Mouse (Mus musculus): ENCODE data around the gene Mogat1. TPM values are rescaled to one million over a fixed set of nuclear protein-coding genes. Genes with fewer than 3 reads are reported as not detected.
"Not testable (repeated sequence)": the region's sequence is repeated elsewhere in the genome, so short reads cannot be mapped to it uniquely, and the experiment has no call there.

Mogat1 gene
- polyA plus RNA-seq, 1 experiment from 2014 or later = 0.44 TPM

DNA sequence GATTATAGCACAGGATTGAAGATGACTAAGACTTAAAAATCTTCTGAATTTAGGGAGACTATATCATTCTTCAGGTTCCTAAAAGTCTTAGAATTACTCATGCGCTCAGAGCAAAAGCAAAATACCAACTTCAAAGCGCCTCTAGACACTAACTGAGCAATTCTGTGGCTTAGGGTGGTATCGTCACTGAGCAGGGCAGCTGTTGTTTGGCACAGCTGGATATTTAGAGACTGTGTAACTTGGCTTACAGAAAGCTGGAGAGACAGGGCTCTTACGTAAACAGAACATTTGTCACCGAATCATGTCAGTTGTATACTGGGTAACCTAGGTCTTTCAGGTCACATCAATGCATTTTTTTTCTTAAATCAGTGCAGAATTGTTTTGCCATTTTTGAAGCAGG lies 27.6 kb downstream of the Mogat1 start:
- H3K36me3 ChIP-seq = no peaks in the 10 kb centered on the region
- 69% methylated on average over 5 of the region's 5 CpGs for WGBS
- H3K4me1 ChIP-seq = peaks cover 24% of the 10 kb centered on the region; the same call in 1 of the 2 replicates
- H3K4me3 ChIP-seq = no peak overlapping the region
- H3K27ac ChIP-seq = no peak overlapping the region
- no peak for ATAC-seq (ENCODE audit: insufficient number of reproducible peaks, insufficient read depth, low FRiP score, low TSS enrichment, low read depth)
- H3K9me3 ChIP-seq = no peaks in the 10 kb centered on the region
- no peak overlapping the region for H3K9ac ChIP-seq
- no peaks in the 10 kb centered on the region for H3K27me3 ChIP-seq
- H3K4me2 ChIP-seq = 0 out of 2 replicates have a peak overlapping the region, but pooled peaks have one; percentile 68

DNA sequence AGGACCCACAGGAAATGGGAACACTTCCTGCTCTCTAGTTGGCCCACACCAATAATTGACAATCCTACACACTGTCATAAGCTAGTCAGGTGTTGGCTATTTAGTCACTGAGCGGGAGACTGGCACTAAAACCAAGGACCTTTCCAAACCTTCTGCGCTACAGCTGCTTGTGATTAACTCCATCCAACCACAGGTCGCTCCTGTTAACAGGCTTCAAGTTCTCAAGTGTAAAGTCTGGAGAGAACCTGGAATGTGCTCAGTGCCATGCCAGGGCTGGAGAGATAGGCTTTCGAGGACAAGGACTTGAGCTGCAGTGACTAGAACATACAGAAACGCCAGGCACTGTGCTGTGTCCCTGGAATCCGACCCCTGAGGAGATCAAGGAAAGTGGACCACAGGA lies 28.4 kb downstream of the Mogat1 start:
- Histone ChIP-seq H3K4me1 (peaks cover 24% of the 10 kb centered on the region; the same call in 1 of the 2 replicates), H3K27me3 (no peaks in the 10 kb centered on the region), H3K4me3 (no peak overlapping the region), H3K4me2 (no peak overlapping the region), H3K9me3 (0 out of 2 replicates have a peak, but pooled peaks cover 3% of the 10 kb centered on the region), H3K9ac (no peak overlapping the region), H3K27ac (0 out of 2 replicates have a peak overlapping the region, but pooled peaks have one; percentile 16), H3K36me3 (no peaks in the 10 kb centered on the region)
- WGBS = 44% methylated on average over 6 of the region's 6 CpGs
- ATAC-seq (ENCODE audit: insufficient number of reproducible peaks, insufficient read depth, low FRiP score, low TSS enrichment, low read depth) = no peak

DNA sequence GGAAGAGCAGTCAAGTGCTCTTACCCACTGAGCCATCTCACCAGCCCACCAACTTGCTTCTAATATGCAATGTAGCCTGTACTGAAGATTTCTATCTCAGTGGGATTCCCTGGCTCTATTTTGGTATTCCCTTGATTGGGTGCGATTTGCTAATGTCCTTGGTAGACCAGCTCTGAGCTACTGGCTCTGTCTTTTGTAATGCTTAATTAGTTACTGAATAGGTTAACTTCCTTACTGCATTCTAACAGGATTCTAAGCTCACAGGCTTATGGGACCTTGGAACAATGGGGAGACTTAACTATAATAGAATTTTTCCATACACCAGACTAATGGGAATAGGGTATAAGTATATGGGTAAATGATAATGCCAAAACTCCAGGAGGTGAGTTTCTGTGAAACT lies 32.8 kb downstream of the Mogat1 start:
- H3K4me3 ChIP-seq; ATAC-seq (ENCODE audit: insufficient number of reproducible peaks, insufficient read depth, low FRiP score, low TSS enrichment, low read depth); H3K9me3 ChIP-seq; H3K9ac ChIP-seq; H3K4me2 ChIP-seq; H3K36me3 ChIP-seq; H3K27ac ChIP-seq; H3K27me3 ChIP-seq: not testable (repeated sequence)
- 86% methylated on average over 1 of the region's 1 CpGs for WGBS
- peaks cover 15% of the 10 kb centered on the region; the same call in 1 of the 2 replicates for H3K4me1 ChIP-seq

DNA sequence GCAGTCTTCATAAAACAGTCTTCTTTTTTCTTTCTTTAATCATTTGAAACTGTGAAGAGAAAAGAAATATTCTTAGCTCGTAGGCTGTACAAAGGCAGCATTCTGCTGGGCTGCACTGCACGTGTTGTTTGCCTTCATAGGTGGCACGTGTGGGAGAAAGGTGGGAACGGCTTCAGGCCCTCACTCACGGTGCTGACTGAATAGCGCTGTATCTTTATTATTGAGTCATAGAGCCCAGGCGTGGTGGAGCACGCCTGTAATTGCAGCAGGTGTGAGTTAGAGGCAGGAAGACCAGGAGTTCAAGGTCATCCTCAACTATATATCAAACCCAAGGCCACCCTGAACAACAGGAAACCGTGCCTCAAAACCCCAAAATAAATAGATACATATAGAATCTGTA lies 35.5 kb downstream of the Mogat1 start:
- Histone ChIP-seq H3K4me2 (no peak overlapping the region), H3K36me3 (no peaks in the 10 kb centered on the region), H3K9ac (no peak overlapping the region), H3K4me3 (no peak overlapping the region), H3K9me3 (0 out of 2 replicates have a peak, but pooled peaks cover 3% of the 10 kb centered on the region), H3K27me3 (no peaks in the 10 kb centered on the region), H3K4me1 (no peaks in the 10 kb centered on the region), H3K27ac (no peak overlapping the region)
- ATAC-seq (ENCODE audit: insufficient number of reproducible peaks, insufficient read depth, low FRiP score, low TSS enrichment, low read depth) = no peak
- WGBS = 79% methylated on average over 9 of the region's 9 CpGs

DNA sequence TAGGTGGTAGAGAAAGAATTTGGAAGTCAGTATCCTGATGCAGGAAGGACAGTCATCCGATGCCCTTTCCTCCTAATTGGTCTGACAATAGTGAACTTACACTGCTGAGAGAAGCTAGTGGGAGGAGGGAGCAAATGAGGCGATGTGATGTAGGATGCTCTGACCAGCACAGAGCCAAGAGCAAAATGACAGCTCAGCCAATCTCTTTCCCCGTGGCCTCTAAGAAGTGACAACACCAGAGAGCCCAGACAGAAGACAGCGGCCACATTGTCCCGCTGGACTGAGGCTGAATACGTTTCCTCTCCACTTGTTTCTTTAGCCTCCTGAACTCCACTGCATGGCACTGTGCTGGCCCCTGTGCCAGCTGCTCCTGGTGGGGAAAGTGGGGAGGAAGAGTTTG lies 38.2 kb downstream of the Mogat1 start:
- Histone ChIP-seq H3K36me3 (no peaks in the 10 kb centered on the region), H3K27ac (no peak overlapping the region), H3K27me3 (no peaks in the 10 kb centered on the region), H3K9me3 (0 out of 2 replicates have a peak, but pooled peaks cover 3% of the 10 kb centered on the region), H3K4me2 (no peak overlapping the region), H3K9ac (no peak overlapping the region), H3K4me3 (no peak overlapping the region), H3K4me1 (no peaks in the 10 kb centered on the region)
- 40% methylated on average over 6 of the region's 6 CpGs for WGBS
- 0 out of 2 replicates have a peak, but pooled peaks have one; percentile 6 for ATAC-seq (ENCODE audit: insufficient number of reproducible peaks, insufficient read depth, low FRiP score, low TSS enrichment, low read depth)

DNA sequence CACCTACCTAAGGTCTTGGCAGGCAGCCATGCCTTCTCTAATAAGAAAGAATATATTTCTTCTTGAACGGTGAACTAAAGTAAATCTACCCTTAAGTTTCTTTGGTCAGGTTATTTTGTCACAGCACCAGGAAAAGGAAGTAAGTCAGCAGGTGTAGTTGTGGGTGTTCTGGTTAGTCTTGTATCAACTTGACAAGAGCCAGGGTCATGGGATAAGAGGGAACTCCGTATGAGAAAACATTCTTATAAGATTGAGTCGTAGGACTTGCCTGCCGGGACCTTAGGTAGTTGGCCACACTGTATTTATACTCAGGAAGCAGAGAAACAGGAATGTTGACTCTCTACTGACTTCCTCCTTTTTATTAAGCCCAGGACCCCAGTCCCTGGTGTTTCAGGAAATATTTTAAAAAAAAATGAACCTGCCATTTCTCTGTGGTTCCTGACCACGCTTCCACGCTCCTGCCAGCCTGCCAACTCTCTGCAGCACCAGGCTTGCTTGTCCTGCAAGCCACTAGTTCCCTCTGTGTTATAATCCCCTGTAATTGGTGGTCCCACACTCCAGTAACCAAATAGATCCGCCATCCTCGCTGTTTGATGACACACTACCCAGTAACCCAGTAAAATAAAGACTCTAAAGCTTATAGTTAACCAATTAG lies 43.3 kb downstream of the Mogat1 start:
- H3K4me2 ChIP-seq = no peak overlapping the region
- 68% methylated on average over 8 of the region's 8 CpGs for WGBS

DNA sequence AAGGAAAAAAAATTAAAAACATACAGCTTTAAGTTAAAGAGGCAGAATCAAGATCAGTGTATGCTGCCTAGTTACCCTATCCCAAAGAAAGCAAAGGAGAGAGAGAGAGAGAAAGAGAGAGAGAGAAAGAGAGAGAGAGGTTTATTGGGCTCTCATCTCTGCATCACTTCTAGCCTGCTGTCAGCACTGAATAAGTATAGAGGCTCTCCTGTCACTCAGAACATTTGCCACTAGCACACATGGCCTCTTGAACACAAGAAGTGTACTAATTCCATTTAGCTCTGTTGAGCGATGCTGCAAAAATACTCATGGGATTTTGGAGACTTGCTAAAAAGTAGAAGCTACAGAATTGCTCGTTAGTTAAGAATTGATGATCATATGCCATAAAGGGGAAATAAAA lies 56.2 kb downstream of the Mogat1 start:
- WGBS = 44% methylated on average over 2 of the region's 2 CpGs
- 0 out of 2 replicates have a peak, but pooled peaks cover 4% of the 10 kb centered on the region for H3K9me3 ChIP-seq

More for the DNA sequence above, 43.3 kb downstream of the Mogat1 start:
- no peaks in the 10 kb centered on the region for H3K36me3 ChIP-seq
- no peak for ATAC-seq (ENCODE audit: insufficient number of reproducible peaks, insufficient read depth, low FRiP score, low TSS enrichment, low read depth)
- no peak overlapping the region for H3K9ac ChIP-seq
- H3K4me3 ChIP-seq = no peak overlapping the region
- H3K4me1 ChIP-seq = no peaks in the 10 kb centered on the region
- H3K9me3 ChIP-seq = no peaks in the 10 kb centered on the region
- no peaks in the 10 kb centered on the region for H3K27me3 ChIP-seq
- H3K27ac ChIP-seq = no peak overlapping the region

DNA sequence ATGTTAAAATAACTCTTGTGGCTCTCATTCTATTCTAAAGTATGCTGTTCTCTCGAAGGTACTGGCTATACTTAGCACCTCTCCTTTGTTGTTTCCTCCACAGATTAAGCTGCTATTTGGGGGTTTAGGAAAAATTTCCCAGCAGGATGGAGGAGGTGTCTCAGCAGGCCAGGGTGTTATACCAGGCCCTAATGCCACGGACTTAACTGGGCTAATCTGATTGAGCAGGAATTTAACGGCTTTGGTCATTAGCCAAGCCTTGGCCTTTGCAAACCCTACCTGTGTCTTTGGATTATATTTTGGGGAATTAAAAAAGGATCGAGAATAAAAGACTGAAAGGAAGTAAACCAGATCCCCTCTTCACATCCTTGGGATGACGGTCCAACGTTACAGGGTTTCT lies 56.6 kb downstream of the Mogat1 start:
- no peak overlapping the region for H3K9ac ChIP-seq
- ATAC-seq (ENCODE audit: insufficient number of reproducible peaks, insufficient read depth, low FRiP score, low TSS enrichment, low read depth) = no peak
- peaks cover 14% of the 10 kb centered on the region for H3K4me1 ChIP-seq
- H3K27ac ChIP-seq = peak overlapping the region; percentile 58
- H3K4me2 ChIP-seq = 0 out of 2 replicates have a peak overlapping the region, but pooled peaks have one; percentile 14
- no peak overlapping the region for H3K4me3 ChIP-seq
- H3K27me3 ChIP-seq = no peaks in the 10 kb centered on the region
- 9% methylated on average over 6 of the region's 6 CpGs for WGBS
- H3K9me3 ChIP-seq = 0 out of 2 replicates have a peak, but pooled peaks cover 4% of the 10 kb centered on the region
- H3K36me3 ChIP-seq = no peaks in the 10 kb centered on the region

More for the DNA sequence above, 56.2 kb downstream of the Mogat1 start:
- no peaks in the 10 kb centered on the region for H3K36me3 ChIP-seq
- H3K27me3 ChIP-seq = no peaks in the 10 kb centered on the region
- H3K4me1 ChIP-seq = peaks cover 14% of the 10 kb centered on the region
- H3K9ac ChIP-seq = no peak overlapping the region
- no peak overlapping the region for H3K27ac ChIP-seq
- no peak overlapping the region for H3K4me2 ChIP-seq
- no peak for ATAC-seq (ENCODE audit: insufficient number of reproducible peaks, insufficient read depth, low FRiP score, low TSS enrichment, low read depth)
- H3K4me3 ChIP-seq = no peak overlapping the region

DNA sequence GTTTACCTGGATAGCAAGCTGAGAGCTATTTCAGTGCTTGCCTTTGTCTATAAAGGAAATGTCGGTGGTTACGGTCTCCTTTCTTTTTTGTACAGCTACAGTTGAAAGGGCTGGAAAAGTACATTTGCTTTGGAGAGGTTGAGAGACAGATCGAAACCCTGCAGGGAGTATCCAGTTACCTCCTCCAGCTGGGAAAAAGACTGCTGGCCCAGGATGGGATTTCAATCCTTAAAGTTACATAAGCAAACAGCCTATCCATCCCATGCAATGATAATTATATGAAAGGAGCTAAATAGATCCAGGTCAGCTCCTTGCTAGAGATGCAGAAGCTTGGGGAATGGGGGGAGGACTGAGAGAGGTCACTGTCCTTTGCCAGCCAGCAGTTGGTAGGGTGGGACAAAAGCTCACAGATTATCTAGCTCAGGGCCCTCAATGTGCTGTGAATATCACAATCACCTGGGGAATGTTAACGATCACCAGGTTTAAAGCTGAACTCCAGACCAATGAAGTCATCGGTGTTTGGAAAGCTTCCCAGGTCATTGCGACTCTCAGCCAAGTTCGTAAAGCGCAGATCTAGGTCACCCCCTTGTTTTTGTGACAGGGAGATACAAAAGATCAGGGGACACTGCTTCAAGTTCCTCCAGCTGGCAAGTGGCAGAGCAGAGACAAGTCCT lies 57.2 kb downstream of the Mogat1 start:
- H3K4me3 ChIP-seq = no peak overlapping the region
- no peaks in the 10 kb centered on the region for H3K27me3 ChIP-seq
- H3K9ac ChIP-seq = no peak overlapping the region
- peaks cover 14% of the 10 kb centered on the region for H3K4me1 ChIP-seq
- H3K4me2 ChIP-seq = peak overlapping the region; percentile 5; the same call in 1 of the 2 replicates
- H3K9me3 ChIP-seq = 0 out of 2 replicates have a peak, but pooled peaks cover 4% of the 10 kb centered on the region
- H3K27ac ChIP-seq = 0 out of 2 replicates have a peak overlapping the region, but pooled peaks have one; percentile 7
- H3K36me3 ChIP-seq = no peaks in the 10 kb centered on the region
- 12% methylated on average over 8 of the region's 8 CpGs for WGBS
- ATAC-seq (ENCODE audit: insufficient number of reproducible peaks, insufficient read depth, low FRiP score, low TSS enrichment, low read depth) = no peak

DNA sequence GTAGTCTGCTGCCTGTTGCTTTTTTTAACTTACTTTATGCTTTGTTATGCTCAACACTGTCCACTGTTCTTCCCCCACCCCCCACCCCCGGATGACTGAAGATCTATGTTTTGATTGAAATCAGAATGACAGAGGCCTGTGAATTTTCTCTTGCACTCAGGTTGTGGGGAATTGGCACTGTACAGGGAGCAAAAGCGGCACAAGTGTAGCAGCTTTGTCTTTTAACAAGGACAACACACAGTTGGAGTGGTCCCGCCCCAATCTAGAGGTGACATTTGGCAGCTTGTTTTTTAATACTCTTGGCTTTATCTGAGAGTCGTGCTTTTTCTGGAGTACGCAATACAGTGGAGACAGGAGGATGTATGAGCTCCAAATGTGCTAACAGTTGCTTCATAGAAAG lies 58.8 kb downstream of the Mogat1 start:
- Histone ChIP-seq H3K36me3 (no peaks in the 10 kb centered on the region), H3K27me3 (no peaks in the 10 kb centered on the region), H3K4me3 (no peak overlapping the region), H3K9ac (no peak overlapping the region), H3K9me3 (0 out of 2 replicates have a peak, but pooled peaks cover 4% of the 10 kb centered on the region), H3K4me1 (peaks cover 14% of the 10 kb centered on the region), H3K27ac (no peak overlapping the region), H3K4me2 (no peak overlapping the region)
- no peak for ATAC-seq (ENCODE audit: insufficient number of reproducible peaks, insufficient read depth, low FRiP score, low TSS enrichment, low read depth)
- WGBS = 81% methylated on average over 5 of the region's 5 CpGs

DNA sequence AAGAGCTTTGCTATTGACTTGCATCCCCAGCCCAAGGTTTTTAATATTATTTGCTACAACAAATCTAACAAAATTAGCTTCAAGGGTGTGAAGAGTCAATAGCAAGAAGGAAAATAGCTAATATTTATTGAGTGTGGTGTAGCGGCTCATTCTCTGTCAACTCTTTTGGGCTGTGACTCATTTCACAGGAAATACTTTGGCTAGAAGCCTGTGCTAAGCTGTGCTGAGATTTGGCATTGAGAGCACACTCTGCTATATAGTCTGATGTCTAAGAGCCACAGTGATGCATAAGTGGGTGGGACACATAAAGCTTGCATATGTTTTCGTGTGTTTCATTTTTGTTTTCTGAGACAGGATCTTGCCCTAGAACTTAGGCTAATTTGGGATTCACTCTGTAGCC lies 74.3 kb downstream of the Mogat1 start:
- Histone ChIP-seq H3K27me3 (no peaks in the 10 kb centered on the region), H3K36me3 (no peaks in the 10 kb centered on the region), H3K9me3 (no peaks in the 10 kb centered on the region), H3K4me3 (no peak overlapping the region), H3K9ac (no peak overlapping the region), H3K27ac (no peak overlapping the region), H3K4me1 (no peaks in the 10 kb centered on the region), H3K4me2 (no peak overlapping the region)
- WGBS = 83% methylated on average over 2 of the region's 2 CpGs
- ATAC-seq (ENCODE audit: insufficient number of reproducible peaks, insufficient read depth, low FRiP score, low TSS enrichment, low read depth) = no peak

DNA sequence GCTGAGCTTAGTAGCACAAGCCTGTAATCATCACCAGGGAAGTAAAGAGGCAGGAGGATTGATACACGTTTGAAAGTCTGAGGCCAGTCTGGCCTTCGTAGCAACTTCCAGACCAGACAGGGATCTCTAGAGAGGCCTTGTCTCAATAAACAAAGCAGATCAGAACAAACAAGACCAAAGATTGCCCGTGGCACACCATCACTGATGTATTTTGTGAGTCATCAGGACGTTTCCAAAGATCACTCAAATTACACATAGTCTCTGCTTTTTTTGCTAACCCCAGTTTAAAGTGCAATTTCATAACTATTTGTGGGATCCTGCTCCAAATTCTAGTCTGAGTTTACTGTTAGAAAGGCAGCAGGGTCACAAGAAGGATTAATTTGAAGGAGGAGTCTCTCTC lies 76.2 kb downstream of the Mogat1 start:
- Histone ChIP-seq H3K27me3 (no peaks in the 10 kb centered on the region), H3K36me3 (no peaks in the 10 kb centered on the region), H3K4me3 (no peak overlapping the region), H3K9me3 (no peaks in the 10 kb centered on the region), H3K9ac (no peak overlapping the region), H3K27ac (no peak overlapping the region), H3K4me2 (no peak overlapping the region), H3K4me1 (no peaks in the 10 kb centered on the region)
- no peak for ATAC-seq (ENCODE audit: insufficient number of reproducible peaks, insufficient read depth, low FRiP score, low TSS enrichment, low read depth)
- WGBS = 30% methylated on average over 4 of the region's 4 CpGs
